Mouse (Mus musculus) adrenal gland, adult (tissue): ENCODE data around the gene Gm20683.
A peak's percentile ranks its signal among the peaks of the same experiment; 100 is the strongest.

ENCODE experiments used
- DNase-seq, 2 experiments: peaks; one replicate each; pipeline ENCODE4 v3.0.0; 2022 to 2023; ENCODE audit warnings: low spot score in 1 of 2; ENCODE audit not compliant: inconsistent age in 2 of 2

Gm20683 gene

DNA sequence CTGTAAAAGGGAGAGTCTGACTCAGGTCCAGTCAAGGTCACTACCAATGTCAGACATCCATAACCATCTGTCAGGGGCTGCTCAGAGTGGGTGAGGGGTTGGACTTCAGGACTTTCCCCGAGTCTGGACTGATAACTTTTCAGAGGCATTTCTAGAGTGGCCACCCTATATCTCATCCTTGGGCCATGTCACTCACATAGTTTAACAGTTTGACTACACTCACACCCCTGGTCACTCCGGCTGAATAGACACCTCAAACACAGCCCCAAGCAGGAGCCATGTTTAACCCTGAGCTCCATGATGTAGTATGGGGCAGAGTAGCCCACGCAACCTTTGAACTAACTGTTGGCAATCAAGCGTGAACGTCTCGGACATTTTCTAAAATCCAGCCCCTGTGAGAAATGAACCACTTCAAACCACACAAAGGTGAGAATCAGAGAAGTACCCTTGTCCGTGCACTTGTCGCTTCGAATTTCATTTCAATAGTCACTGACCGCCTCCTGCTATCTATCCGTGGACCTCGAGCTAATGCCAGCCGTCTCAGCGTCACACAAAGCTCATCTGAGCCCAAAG, 32.7 kb upstream of the Gm20683 start:
- DNase-seq: peak; percentile 74 to 90

DNA sequence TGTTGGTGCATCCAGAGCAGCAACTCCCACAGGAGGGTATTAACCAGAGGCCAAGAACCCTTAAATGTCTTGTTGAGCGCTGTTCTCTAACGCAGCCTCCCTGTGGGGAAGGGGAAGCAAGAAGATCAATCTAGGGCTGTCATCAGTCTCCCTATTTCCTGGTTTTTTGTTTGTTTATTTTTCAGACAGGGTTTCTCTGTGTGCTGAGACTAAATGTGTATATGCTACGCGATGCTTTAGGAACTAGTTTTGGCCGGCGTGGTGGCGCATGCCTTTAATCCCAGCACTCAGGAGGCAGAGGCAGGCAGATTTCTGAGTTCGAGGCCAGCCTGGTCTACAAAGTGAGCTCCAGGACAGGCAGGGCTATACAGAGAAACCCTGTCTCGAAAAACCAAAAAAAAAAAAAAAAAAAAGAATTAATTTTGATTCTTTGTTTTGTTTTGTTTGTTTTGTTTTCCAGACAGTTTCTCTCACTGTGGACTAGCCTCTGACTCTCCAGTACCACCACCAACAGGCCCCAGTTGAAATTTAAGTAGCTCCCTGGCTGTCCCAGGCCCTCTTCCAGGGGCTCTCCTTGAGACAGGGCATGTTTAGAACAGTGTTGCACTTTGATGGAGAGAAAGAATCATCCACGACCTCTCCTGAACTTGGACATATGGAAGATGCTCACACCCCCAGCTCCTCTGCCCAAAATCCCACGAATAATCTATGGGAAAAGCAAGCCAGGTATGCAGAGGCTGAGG, 32.0 kb upstream of the Gm20683 start:
- no peak for DNase-seq

DNA sequence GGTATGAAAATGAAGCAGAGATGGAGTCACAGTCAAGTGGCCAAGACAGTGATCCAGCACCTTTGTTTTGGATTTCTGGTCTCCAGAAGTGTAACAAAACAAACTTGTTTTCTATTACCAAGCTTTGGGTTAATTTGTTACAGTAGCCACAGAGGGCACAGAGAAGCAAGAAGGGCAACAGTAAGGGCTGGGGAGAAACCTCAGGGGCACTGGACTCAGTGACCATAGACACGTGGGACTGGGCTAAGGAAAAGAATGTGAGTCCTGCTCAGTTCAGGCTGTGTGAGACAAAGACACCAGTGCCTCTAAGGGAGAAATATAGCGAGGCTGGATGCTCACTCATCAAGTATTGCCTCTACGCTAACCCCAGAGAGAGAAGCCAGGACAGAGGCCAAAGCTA, 31.1 kb upstream of the Gm20683 start:
- DNase-seq: no peak

DNA sequence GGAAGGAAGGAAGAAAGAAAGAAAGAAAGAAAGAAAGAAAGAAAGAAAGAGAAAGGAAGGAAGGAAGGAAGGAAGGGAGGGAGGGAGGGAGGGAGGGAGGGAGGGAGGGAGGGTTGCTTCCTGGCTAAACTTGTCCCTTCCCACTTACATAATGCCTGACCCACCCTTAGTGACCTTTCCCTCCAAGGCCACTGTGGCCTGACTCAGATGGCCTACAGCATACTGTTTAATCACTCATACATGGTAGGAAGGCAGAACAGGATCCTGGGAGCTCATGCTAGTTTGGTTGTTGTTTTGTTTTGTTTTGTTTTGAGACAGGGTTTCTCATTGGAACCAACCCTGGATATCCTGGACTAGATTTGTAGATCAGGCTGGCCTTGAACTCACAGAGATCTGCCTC, 30.0 kb upstream of the Gm20683 start:
- peak; percentile 84 to 92 for DNase-seq

DNA sequence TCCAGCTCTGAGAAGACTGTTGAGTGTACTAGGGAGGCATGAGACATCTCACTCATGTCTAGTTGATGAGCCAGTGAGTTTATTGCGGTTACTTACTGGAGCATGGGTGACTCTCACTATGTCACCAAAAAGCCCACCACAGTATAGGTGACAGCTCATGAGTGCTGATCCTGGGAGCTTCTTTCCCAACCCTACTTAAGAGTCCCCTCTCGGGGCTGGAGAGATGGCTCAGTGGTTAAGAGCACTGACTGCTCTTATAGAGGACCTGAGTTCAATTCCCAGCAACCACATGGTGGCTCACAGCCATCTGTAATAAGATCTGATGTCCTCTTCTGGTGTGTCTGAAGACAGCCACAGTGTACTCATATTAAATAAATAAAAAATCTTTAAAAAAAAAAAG, 28.4 kb upstream of the Gm20683 start:
- no peak for DNase-seq

DNA sequence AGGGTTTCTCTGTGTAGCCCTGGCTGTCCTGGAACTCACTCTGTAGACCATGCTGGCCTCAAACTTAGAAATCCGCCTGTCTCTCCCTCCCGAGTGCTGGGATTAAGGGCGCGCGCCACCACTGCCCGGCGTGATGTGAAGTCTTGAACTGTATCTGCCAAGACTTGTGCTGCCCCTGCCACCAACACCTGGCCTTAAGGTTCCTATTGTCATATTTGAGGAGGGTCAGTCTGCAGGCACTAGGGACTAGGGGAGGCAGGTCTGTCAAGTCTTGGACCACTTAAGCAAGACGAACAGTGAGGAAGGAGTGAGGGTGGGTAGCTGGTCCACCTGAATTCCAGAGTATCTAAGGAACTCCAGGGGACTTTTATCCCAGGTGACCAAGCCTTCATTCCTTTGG, 27.9 kb upstream of the Gm20683 start:
- peak in 1 of 2 experiments; percentile 57 for DNase-seq

DNA sequence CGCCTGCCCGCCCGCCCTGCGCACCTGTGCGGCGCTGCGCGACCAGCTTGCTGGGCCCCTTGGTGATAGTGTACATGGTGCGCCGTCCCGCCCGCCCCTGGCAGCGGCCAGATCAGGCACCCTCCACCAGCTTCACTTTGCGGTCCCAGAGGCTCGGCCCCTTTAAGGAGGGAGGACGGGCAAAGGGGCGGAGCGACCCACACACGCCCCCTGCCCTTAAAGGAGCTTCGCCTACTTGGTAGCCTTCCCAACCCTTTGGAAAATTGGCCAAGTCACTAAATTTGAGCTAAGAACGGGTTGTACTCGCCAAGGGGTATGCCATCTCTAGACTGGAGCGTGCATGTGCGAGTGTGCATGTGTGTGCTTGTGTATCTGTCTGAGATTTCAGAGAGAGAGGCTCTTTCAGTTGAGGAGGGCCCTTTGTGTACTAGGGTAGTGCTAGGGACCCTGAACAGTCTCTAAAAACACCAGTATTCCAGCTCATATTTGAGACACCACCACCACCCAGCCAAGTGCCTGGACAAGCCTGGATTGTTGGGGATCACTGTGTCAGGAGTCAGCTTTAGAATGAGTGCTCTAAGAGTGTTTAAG, 27.1 kb upstream of the Gm20683 start, which contains the start of gene Mcrip2:
Mcrip2 (minus strand) TSS at position 164 of the 591 bp plus-strand sequence.
- DNase-seq: peak; percentile 94 to 97

DNA sequence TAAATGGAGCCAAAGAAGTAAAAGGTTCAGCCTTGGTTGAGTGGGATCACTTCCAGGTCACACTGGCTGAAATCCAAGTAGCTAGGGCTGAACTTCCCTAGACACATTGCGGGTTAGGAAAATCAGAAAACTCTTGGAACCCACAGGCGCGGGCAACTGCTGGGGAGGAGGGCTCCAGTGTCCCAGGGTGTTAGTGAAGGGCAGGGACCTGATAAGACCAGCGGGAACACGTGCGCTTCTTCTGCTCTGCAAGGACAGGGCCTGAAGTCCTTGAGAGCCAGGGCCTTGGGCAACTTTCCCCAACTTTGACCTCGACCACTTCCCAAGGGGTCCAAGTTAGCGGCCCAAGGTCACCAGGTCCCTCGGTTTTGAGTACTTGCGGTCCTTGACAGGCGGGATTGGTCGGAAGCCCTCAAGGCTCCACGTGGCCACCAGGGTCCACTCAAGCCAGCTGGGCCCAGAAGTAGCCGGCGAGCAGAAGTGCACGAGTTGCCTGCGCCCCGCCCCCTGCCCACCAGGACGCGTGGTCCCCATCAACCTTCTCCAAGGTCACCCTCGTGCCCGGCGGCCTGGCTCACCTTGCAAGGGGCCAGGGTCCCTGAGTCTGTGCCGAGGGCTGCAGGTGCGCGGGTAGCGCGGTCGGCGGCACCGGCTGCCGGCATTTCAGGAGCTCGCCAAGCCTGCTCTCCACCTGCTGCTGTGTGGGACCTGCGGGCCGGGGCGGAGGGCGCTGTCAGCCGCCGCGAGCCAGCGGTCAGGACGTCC, 26.5 kb upstream of the Gm20683 start:
- peak; percentile 89 to 96 for DNase-seq

DNA sequence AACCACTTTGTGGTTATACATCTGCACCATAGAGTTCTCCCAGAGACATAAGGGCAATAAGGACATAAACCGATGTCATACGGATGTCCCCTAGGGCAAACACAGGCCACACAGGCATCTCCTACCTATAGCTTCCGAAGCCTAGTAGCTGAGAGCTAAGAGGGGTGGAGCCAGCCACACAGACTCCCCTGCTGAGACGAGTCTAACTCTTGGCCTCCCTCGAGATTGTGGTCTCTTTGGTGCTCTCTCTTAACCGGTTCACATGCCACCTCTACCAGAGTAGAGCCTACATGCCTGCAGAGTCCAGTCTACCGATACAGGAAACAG, 25.9 kb upstream of the Gm20683 start:
- DNase-seq: no peak

DNA sequence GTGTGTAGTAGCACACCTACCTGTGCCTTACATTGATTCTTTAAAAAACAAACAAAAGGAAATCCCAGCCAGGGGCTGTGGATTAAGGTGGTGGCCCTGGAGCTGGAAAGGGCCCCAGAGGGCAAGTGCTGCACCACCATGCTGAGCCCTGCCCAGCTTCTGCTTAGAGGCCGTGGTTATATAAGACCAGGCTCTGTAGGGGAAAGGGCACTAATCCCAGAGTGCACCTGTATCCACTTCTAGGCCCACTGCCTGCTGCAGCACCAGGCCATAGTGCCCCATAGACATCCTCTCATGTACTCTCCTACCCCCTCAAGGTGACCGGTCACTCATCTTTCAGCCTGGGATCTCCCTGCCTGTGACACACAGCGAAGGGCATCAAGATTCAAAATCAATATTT, 24.6 kb upstream of the Gm20683 start:
- DNase-seq: peak in 1 of 2 experiments; percentile 76

DNA sequence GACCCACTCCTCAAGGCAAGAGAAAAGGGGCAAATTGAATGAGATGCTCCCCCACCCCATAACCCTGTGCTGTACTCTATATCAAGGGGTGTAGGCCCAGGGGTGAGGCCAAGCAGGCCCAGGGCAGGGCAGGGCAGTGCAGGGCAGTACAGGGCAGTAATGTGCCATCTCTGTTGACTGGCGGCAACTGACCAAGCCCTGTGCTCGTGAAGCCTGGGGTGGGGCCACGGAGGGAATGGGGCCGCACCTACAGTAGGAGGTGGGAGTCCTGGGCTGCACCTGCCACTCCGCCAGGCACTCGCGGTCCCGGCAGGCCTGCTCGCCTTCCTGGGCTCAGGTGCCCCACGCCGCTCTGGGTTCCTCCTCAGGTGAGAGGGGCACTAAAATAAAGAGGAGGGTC, 23.7 kb upstream of the Gm20683 start:
- peak; percentile 31 to 60 for DNase-seq

DNA sequence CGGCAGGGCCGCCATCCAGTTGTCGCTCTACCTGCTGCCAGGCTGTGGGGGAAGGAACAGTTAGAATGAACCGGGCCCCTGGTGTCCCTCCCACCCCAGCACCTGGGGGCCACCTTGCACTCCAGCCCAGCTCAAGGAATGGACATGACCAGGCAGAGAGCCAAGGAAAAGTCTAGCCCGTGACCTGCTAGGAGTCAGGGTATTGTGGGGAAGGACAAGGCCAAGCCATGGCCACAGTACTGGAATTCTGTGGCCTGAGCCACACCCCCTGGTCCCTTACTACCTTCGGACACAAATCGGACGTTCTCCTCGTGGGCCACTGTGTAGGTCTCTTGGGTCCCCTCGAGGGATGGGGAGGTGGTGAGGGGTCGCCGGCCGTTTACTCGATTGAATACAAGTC, 22.7 kb upstream of the Gm20683 start:
- DNase-seq: peak; percentile 39 to 81

DNA sequence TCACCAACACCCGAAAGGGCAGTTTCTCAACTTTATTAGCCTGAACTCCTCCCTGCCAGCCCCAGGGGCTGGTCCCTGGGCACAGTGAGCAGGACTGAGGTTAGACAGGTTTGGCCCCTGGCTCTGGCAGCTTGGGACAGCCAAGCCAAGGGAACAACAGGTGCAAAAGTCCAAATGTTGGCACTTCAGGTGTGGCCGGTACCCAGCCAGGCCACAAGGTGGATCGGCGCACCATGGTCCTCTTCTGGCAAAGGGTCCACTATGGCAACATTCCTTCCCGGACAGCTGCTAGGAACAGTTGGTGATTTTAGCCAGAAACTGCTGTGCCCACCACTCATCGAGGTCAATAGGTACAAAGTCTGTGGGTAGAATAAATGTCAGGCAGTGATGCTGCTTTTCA, 22.1 kb upstream of the Gm20683 start:
- peak in 1 of 2 experiments; percentile 54 for DNase-seq

DNA sequence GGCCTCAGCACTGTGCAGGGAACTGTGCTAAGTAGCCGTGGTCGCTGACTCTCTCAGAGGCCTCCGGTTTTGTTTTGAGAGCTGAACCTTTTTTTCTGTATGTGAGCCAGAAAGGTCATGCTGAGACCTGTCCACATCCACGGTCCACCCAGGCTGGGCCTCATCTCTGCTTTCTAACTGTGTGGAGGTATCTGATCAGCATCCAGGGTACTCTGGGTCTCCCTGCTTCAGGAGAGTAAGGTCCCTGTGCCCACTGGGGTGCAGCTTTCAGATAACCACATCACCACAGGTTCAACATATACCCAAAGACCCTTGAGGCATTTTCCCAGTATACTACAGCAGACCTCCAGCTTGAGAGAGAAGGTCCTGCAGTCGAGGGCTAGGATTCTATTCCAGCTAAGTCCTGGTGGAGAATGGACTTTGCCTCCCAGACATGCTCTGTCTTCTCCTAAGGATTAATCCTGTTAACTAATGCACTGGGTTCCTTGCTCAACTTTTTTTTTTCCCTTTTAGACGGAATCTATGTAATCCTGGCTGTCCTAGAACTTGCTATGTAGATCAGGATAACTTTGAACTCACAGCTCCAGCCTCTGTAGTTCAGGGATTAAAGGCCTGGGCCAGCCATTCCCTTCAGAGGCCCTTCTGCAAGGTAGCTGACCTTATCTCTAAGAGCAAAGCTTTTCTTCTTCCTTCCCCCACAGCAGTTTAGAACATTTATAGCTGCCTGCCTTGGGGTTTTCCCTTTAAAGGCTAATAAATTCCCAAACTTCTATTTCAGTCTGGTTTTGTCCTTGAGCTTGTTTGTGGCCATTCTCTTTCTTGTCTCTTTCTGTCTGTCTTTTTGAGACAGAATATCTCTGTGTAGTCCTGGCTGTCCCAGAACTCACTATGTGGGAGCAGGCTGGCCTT, 20.4 kb upstream of the Gm20683 start:
- DNase-seq: peak in 1 of 2 experiments; percentile 77

DNA sequence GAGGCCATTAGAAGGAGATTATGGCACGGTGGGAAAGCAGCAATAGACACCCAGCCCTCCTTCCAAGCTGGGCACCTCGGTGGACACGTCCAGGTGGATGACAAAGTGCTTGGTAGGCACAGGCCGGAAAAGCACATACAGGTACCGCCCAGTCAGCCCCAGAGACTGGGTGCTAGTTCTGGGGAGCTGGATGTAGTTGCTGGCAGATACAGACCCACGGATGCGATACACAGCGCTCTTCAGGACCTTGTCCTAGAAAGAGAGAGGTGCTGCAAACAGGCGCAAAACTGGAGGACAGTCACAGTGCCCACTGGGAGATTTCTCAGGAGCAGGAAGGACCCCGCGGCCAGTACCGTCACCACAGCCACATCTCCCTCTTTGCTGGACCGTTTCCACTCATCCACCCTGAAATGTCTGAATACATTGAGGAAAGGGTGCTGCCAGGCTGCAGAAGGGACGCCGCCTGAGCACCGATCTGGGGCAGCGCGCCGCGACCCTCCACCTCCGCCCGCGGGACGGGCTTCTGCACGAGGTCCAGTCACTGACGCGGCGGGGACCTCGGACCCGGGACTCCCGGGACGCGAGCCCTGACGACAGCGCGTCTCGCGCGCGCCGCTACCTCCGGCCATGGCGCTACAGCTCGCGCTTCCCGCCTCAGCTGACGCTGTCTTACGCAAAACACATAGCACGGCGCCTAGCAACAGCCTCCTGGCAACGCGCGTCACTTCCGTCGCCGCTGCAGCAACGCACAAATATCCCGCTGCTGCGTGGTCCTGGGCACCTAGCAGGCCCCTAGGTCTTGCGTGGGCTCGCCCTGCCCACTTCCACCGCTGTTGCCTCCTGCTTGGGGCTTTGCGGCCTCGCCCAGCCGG, 19.5 kb upstream of the Gm20683 start, which contains the start of gene Wdr90:
Wdr90 (minus strand) TSS at position 670 of the 872 bp plus-strand sequence.
- DNase-seq: peak; percentile 94 to 97

DNA sequence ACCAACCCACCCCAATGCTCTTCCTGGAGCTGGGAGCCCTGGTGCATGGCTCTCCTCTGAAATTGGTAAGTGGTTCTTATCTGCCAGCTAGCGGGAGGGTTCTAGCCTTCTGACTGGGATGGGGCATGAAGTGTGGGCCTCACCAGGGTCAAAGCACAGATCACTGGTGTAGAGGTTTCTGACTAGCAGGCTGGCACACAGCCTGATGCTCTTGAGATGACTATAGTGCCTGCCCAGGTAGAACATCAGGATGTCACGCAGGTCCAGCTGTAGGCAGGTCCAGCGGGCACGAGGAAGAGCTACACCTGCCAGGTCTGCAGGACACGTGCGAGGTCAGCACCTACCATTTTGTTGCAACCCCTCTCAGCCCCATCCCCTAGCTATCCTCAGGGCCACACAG, 18.7 kb upstream of the Gm20683 start:
- peak in 1 of 2 experiments; percentile 36 for DNase-seq

DNA sequence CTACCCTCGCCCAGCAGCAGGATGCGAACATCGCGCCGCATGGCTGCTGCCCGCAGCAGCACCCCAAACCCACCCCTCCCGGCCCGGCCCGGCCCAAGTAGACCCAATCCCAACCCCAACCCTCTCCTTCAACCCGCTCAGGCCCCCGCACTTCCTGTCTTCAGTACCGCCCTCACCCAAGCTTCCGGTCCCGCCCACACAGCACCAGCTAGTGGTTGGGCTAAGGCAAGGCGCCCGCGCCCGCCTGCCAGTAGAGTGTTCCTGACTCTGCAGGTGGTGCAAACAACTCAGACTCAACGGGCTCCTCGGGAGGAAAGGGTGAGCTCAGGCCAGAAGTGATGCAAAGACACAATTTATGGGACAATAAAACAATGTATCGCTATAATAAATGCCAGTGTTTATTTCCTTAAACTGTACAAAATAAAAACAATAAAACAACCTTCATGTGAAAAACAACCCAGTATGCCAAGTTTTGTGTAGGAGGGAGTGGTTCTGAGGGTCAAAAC, 2.9 kb upstream of the Gm20683 start, which contains the start of gene Rhot2:
Rhot2 (minus strand) TSS at position 456 of the 506 bp plus-strand sequence.
- DNase-seq: peak; percentile 96 to 98

DNA sequence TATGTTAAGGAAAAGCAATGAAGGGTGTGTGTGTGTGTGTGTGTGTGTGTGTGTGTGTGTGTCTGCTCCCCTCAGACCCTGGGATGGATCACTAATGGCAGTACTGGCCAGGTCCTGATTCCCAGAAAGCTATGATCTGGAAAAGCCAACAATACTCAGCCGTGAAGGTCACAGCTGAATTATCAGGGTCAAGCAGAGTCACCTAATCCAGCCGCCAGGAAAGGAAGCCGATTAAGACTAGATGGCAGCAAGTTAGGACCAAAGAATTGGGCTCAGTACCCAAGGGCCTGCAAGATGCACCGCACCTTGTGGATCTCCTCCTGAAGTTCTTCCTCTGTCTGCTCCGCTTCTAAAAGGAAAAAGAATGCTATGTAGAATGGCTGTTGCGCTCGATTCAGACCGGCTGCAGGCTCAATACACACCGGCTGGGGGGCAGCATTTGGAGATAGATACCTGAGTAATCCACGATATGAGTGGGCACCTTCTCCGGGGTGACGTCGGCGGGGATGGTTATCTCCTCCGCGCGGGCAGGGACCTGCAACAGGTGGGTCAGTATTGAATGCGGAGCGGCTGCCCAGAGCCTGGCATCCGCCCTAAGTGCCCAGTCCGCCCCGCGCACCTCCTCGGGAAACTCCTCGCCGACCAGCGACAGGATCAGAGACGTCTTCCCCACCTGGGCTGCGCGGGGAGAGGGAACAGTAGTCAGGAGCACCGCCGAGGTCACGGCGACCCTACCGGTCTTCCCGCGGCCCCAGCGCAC, 2.3 kb upstream of the Gm20683 start:
- DNase-seq: peak in 1 of 2 experiments; percentile 84

DNA sequence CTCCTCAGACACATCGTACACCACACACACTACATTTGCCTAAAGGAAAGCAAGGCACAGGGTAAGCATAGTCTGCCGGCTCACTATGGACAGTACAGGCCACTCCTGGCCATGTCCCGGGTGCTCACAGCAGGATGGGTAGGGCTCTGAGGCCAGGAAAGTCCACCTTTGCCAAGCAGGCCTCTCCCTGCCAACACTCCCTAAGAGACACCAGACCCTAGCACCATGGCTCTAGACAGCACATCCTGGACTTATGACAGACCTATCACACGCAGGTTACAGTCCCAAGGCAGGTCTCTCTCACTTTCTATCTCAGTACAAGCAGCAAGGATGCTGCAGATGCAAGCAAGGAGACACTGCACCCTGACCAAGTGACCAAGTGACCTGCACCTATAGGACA, 1.6 kb upstream of the Gm20683 start:
- DNase-seq: no peak
